Mouse (Mus musculus) kidney, postnatal 4 days (tissue): ENCODE data around the gene Mfap5.
"Not testable (repeated sequence)": the region's sequence is repeated elsewhere in the genome, so short reads cannot be mapped to it uniquely, and the experiment has no call there.

ENCODE experiments used
- DNase-seq, 2 experiments: peaks; one replicate each; pipeline ENCODE4 v3.0.0; 2021; ENCODE audit warnings: mixed read lengths in 2 of 2

Mfap5 gene

DNA sequence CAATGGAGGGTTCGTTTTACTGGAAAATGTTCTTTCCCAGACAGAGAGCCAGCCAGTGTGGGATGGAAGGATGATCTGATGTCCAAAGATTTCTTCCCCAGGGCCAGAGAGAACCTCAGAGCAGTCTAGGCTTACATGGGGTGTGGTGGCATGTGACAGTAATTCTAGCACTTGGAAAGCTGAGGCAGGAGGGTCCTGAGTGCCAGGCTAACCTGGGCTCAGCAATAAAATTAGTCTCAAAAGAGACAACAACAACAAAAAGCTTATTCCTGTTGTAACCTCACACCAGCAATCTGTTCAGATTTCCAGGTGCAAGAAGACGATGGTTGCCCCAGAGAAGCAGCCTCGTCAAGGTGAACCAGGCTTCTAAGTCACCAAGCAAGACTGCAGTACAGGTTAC, at the start of gene Mfap5:
Mfap5 (plus strand) TSS at position 301 of the 400 bp plus-strand sequence.
- DNase-seq, result no peak

DNA sequence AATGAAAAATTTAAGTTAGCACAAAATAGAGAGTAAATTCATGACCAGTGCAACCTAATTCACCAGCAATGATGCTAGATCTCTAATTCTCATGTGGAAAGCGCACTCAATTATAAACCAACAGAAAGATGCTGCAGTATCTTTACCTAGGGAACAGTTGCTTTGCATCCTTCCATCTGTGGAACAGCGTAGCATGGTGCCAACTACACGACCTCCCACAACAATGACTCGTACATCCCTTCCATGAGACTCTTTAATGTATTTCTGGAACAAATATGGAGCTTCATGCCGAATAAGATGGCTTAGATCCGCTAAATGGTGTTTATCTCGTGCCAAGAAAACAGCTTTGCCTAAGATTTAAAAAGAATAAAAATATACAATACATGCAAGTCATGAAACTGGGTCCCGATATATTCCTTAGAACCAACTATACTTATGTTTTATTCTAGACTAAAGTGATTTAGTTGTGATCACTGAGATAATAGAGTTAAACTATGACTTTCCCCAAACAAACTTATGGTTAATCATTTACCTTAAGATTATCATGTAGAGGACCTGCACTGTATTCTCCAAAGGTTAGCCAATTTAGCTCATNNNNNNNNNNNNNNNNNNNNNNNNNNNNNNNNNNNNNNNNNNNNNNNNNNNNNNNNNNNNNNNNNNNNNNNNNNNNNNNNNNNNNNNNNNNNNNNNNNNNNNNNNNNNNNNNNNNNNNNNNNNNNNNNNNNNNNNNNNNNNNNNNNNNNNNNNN, 46.5 kb upstream of the Mfap5 start:
- DNase-seq, result no peak

DNA sequence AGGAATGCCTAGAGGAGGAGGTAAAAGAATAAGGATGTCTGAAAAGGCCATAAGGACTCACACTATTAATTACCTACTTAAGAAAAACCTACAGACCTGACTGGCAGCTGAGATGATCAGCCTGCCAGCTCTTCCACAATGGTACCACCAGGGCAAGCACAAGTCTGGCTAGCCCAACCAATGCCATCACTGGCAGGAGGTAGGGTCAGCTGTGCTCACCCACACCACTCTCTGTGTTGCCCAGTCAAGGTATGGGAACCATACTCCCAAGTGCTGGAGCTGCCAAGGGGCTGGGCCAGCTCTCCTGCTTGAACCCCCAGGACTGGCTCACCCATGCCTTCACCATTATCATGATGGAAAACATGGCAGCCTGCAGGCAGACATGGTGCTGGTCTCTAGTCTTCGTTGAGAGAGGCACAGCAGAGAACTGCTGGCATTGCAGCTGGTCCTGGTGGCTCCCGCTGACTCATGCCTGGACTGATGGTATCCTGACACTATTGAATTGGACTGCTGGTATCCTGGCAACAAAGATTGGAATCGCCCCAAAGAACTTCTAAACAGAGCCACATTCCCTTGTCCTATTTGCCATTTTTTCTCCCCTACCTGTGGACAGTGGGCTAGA, 39.4 kb upstream of the Mfap5 start:
- no peak for DNase-seq

DNA sequence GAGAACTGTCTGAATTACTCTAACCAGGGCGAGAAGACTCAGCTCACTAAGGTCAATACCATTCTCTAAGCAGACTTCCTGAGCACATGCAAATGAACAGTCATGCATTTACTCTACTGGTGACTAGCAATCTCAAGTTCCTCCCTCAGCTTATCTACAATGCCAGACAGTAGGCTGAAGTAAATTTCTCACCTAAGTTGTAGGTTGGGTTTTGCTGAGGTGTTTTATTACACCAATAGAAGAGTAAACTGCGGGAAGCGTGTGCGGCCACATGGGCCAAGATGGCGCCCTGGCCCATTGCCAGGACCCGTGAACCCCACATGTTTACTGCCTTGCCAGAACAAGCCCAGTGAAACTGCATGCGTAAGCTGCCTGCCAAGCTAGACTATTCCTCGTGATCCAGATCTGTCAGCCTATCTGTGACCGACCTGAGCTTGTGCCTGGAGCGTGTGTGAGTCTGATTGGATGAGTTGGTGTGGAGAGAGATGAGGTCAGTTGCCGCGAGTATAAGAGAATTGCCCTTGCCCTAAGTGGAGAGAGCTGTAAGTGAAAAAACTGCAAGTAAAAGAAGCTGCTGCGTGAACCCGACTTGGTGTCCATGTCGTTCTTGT, 36.5 kb upstream of the Mfap5 start:
- DNase-seq, result no peak

DNA sequence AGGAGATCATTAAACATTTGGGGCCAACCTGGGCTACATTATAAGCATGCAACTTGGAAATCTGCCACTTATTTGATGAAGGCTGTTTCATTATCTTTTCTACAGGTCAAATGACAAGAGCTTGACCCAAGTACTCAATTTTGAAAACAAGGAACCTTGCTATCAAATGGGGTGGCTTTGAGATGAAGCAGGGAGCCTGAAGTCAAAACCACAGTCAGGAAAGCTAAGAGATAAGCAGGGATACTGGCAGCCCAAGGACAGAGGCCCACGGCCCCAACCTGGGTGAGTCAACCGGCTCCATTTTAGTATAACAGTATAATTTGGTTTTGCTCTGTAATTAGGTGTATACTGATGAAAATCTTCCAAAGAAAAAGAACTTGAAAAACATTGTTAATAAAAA, 35.4 kb upstream of the Mfap5 start:
- DNase-seq, result no peak

DNA sequence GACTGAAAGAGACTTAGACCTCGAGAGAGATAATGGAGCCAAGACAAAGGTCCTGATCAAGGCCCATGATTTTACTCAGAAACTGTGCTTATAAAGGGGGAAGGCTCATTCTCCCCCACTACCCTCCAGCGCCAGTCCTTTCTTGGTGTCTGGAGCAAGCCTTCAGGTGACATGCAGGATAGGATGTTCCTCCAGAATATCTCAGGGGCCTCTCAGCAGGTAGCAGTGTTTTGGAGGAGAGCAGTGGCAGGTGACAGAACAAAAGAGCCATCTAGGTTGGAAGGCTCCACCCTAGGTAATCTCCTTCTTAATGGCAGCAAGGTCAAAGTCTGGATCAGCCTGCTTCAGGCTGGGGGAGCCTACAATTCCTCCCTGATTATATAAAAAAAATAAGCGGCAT, 34.2 kb upstream of the Mfap5 start:
- not testable (repeated sequence) for DNase-seq

DNA sequence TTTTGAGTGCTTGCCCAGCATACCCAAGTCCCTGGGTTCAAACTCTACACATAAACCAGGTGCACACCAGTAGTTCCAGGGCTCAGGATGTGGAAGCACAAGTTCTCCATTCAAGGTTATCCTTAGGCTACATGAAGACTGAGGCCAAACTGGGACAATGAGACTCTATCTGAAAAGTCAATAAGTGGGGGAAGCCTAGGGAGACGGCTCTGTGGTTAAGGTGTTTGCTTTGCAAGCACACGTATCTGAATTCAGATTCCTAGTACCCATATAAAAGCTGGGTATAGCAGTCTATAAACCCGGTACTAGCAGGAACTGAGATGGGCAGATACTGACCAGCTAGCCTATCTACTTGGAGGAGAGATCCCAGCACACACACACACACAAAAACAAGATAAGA, 27.6 kb upstream of the Mfap5 start:
- DNase-seq, result no peak

DNA sequence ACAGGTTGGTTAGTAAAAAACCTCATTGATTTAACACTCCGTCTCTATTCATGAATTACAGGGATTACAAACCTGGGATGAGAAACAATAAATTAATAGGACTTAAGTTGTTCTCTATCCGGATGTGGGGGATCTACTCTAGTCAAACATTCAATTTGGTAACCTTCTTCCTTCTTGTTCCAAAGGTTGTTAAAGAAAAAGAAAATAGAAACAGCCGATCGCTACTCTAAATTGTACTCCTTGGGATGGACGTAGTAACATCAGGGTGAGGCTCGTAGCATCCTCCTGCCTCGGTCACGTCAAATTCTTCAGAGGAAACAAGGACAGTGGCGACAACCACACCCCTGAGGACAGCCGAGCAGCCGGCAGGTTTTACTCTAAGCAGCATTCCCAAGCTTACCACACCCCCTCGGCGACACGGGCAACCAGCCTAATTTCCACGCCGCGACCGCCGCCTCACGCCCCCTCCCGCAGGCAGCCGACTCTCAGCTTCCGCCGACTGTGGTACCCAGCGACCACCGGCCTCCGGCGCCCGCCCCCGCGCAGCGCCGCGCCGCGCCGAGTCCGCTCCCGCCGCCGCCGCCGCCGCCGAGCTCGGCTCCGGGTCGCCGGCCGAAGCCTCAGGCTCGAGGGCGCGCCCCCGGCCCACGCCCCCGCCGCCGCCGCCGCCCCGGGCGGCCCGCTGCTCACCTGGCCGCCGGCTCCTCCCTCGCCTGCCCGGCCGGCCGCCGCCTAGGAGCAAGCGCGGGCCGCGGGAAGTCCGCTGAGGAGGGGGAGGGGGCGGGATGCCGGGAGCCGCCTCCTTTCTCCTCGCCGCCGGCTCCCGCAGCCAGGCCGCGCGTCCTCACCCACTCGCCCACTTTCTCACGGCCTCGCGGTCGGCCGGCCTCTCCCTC, 20.0 kb upstream of the Mfap5 start:
- peak; percentile 45 to 56 for DNase-seq

DNA sequence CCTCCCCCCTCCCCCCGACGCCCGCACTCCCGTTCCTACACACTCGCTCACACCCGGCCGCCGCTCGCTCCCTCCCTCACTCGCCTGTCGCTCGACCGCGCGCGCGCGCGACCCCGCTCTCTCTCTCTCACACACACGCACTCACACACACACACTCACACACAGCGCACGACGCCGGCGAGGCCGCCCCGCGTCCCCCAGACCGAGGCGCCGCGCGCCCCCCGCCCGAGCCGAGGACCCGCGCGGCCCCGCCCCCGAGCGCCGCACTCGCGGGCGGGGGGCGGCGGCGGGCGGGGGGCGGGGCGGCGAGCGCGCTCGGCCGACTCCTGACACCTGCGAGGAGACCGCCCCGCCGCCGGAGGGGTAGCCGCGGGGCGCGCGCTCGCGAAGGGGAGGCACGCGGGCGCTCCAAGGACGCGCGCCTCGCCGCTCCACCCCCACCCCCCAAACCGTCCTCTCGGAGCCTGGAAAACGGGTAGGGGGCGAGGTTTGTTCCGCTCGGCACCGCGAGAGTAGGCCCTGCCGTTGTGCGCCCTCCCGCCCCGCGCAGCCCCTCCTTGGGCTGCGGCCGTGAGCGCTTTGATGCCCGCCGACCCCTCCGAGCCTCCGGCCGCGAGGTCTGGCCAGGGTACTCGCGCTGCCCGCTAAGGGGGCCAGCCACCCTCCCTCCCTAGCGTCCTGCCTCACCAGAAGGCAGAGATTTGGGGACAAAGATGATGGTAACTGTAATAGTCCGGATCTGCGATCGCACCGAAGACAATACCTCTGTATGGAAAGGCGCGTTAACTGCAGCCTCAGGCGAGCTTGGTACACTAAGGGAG, 19.1 kb upstream of the Mfap5 start:
- DNase-seq, result peak; percentile 73 to 81

DNA sequence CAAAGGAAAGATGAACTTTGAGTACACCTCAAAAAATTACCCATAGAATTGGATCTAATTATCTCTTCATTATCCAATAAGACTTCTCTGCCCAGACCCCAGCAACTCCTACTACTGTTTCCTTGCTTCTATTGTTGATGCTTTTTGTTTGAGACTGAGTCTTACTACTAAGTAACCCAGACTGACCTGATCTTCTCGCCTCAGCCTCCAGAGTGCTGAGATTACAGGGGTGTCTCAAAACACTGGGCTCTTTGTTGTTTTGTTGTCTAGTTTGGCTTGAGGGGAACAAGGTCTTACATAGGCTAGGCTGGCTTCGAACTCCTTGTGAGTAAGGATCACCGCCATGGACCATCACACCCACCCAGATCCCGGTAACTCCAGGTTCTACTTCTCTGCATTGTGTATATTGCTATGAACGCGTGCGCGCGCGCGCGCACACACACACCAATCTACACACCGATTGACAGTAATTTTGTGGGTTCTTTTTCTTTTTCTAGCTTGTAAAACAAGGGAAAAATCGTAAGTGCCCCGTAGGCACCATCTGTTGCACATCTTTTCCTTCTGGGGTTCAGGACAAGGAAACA, 14.6 kb upstream of the Mfap5 start:
- no peak for DNase-seq

DNA sequence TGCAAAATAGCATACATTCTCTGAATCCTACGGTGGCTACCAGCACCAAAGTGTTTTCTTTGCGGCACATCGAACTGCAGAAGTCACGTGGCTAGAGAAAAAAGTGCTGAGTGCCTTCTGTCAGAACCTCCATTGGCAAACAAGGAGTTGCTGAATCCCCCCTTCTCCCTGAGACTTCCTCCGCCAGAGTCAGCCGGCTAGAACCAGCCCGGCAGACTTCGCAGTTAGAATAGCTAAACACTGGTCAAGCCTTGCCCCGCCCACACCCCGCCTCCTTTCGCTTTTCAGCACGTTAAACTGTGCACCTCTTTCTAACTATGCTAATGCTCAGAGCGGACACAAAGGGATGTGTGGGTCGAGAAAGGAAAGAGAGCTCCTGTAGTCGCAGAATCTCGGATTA, 14.1 kb upstream of the Mfap5 start:
- DNase-seq, result peak; percentile 93 to 95

DNA sequence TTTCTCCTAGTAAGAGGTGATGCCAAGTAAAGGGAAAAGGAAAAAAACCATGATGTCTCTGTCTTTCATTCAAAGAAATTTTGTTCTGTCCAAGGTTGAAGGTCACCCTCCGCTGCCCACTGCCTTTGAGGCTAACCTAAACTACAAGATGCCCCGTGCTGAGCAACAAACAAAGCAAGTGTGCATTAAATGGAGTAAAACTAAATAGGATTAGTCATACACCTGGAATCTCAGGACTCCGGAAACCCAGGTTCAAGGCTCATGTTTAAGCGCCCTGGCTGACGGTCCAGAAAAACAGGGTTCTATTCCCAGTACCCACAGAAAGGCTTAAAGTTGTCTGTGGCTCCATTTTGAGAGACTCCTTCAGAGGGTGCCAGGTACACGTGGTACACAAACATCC, 13.2 kb upstream of the Mfap5 start:
- peak in 1 of 2 experiments; percentile 17 for DNase-seq

DNA sequence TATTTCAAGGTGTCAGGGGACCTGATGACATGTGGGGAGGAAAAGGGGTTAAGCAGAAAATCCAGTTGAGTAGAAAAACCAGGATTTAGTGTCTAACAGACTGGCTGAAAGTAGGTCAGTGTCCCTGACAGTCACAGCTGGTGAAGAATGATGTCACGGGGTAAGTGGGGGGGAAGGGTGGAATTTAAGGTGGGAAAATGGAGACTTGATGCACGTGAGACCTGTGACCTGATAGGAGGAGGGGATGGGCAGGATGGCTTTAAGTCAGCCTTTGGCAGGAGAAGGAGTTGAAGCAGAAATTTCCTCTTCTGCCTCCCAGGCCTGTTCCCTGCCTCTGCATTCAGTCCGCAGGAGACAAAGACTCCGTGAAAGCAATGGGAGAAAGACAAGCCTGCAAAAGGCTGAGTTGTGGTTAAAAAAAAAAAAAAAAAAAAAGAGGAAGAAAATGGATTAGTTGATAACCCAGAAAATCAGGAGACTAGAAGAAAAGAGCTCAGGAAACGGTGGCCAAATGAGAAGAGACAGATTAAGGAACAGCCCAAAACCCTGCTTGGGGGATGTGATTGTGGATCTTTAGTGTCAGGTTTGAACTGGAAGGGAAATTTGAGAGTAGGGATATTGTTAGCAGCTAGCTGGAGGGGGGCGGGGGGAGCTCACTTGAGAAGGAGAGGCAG, 11.7 kb upstream of the Mfap5 start:
- no peak for DNase-seq

DNA sequence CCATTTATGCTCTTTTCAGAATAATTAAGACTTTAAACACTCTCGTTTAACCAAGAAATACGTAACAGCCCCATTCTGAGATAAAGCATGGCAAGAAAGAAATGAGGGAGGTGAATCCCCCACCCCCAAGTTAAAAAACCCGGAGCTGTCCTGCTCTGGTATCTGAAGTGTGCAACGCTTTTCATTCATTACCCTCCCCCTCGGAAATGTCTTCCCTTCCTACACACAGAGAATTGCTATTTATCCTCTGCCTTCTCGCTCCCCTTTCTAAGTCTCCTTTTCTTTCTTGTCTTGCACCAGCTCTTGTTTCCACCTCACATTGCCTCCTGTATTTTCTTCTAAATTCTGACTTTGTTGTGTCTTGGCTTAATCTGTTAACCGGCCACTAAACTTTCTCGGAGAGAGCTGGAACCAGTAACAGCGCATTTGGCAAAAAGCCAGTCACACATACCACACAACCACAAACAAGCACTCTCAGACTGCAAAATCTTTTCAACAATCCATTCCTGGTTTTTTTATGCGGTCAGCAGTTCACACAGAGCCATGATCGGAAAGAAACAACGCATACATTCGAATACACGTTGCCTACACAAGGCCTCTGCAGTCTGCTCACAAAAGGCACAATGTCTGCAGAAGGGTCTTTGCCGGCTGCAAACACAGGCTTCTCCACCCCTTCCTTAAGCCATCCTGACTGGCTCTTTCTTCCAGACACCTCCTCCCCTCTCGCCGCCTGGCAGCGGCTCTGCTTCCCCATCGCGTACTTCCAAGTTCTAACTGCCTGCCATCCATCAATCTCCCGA, 10.4 kb upstream of the Mfap5 start:
- DNase-seq, result peak; percentile 59 to 73

DNA sequence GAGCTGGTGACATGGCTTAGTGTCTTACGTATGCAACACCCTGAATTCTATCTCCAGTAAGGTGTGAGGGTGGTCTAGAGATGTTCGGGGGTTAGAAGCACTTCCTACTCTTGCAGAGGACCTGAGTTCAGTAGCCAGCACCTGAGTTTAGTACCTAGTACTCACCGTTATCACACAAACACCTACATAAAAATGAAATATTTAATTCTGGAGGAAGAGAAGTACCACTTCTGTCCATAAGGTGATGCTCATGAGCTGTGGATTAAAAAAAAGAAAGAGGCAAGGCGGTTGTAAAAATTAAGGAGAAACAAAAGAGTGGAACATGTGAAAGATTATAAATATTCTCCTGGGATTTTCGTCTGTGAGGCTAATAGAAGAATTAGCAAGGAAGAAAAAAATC, 9.1 kb upstream of the Mfap5 start:
- DNase-seq, result no peak

DNA sequence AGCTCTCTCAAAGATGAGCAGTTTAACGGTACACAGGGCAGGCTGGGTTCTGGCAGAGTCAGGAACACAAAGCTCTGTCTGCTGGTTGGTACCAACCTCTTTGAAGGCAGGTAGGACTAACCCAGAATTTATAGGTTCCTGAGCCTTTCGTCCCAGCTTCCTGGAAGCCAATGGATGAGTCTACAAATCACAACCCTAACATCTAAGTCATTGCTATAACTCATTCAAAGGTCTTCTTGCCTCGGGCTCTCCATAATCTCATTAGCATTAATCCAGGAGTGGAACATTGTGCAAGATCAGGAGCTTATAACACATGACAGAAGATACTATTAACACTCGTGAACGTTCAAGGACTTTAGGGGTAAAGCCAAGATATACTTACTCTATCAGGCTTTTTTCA, 7.0 kb upstream of the Mfap5 start, which contains the start of gene Rimklb:
Rimklb (minus strand) TSS at position 101 of the 400 bp plus-strand sequence.
- DNase-seq, result no peak

DNA sequence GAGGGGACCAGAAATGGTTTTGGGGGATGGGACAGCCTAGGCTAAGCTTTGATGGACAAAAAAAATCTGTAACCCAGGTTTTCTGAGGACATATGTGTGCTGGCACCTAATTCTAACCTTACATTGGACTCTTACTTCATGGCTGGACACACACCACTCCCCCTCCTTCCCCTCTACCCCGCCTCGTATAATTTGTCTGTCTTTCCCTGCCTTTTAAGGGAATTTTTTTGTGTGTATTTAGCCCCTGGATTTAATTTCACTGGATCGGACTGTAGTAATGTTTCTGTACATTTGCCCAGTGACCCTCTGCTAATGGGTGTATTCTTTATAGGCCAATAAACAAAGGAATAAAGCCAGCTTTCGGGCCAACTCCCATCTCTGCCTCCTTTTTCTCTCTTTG, 604 bp upstream of the Mfap5 start:
- no peak for DNase-seq

DNA sequence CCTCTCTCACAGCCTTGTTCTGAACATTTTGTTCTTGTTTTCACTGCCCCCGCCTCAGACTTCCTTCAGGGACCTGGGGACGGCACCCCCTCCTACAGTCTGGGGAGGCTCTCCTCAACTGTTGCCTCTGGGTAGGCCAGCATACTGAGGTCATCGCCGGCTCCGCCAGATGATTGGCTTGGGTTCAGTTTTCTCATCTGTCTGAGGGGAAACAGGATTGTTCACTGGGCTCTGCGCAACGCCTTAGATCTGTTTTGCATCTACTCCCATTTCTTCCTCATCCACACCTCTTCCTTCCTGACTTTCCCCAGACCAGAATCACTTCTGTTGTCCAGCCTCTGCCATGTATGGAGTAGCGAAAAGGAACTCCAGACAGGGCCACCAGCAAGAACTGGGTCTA, 2.8 kb downstream of the Mfap5 start:
- no peak for DNase-seq

DNA sequence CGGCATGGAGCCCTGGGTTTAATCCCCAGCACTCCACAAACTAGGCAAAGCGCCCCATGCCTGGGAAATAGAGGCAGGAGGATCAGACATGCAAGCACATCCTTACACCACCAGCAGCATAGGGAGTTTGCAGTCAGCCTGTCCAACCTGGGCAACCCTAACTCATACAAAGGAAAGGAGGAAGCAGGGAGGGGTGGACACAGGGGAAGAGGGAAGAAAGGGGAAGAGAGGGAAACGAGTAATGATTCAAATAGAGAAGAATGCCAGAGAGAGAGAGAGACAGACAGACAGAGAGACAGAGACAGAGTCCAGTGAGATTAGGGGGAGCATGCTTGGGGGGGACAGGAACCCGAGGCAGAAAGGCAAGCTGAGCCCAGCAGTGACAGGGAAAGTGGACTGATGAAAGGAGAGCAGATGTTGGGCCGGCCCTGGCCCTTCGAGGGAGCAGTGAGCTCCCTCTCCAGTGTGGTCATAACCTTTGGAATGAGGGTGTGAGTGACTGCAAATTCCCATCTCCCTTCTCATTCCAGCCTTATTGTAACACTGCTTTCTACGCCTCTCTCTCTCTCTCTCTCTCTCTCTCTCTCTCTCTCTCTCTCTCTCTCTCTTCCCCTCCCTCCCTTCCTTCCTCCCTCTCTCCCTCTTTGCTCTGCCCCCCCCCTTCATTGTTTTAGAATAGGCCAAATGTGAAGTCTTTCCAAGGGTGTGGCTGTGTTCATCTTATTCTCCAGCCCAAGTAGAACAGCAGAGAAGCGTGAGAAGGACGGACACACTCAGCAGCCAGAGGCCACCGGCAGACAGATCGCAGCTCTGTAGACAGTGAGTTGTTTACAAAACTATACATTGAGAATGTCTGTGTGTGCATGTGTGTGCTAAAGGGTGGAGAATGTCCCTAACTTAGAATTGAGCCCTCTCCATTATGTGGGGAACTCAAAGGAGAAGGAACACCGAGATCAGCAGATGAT, 7.6 kb downstream of the Mfap5 start:
- no peak for DNase-seq
